Mouse (Mus musculus): ENCODE data around the gene Zeb2. TPM values are rescaled to one million over a fixed set of nuclear protein-coding genes. Genes with fewer than 3 reads are reported as not detected.
A peak's percentile ranks its signal among the peaks of the same experiment; 100 is the strongest.
"Not testable (repeated sequence)": the region's sequence is repeated elsewhere in the genome, so short reads cannot be mapped to it uniquely, and the experiment has no call there.

The Zeb2 gene
- polyA plus RNA-seq, 1 experiment from 2014 or later, result 28.0 TPM

- 6% methylated on average over 9 of the region's 9 CpGs for WGBS
- no peaks in the 10 kb centered on the region for H3K36me3 ChIP-seq
- ATAC-seq (ENCODE audit: insufficient number of reproducible peaks, low FRiP score), result no peak
- peak overlapping the region; percentile 96 for H3K27ac ChIP-seq (ENCODE audit: poor library complexity, severe bottlenecking)
- H3K9me3 ChIP-seq (replicated peaks), result no peaks in the 10 kb centered on the region
- H3K27me3 ChIP-seq (replicated peaks), result no peaks in the 10 kb centered on the region
- peak overlapping the region; percentile 73 for H3K4me3 ChIP-seq
- H3K9ac ChIP-seq, result peak overlapping the region; percentile 93
- H3K4me2 ChIP-seq, result peak overlapping the region; percentile 77
- peaks cover 20% of the 10 kb centered on the region for H3K4me1 ChIP-seq (replicated peaks)
Observed at GRCm38 (mm10) chr2:45112021-45112747, 5.0 kb downstream of the Zeb2 start.

- not testable (repeated sequence) for H3K36me3 ChIP-seq; H3K9me3 ChIP-seq (replicated peaks); ATAC-seq (ENCODE audit: insufficient number of reproducible peaks, low FRiP score); H3K27me3 ChIP-seq (replicated peaks)
- Histone ChIP-seq H3K4me2 (peak overlapping the region; percentile 77), H3K27ac (ENCODE audit: poor library complexity, severe bottlenecking) (peak overlapping the region; percentile 96), H3K4me1 (replicated peaks) (peaks cover 24% of the 10 kb centered on the region), H3K9ac (peak overlapping the region; percentile 93), H3K4me3 (peak overlapping the region; percentile 73)
- whole genome bisulfite sequencing, result 5% methylated on average over 3 of the region's 3 CpGs
Observed at GRCm38 (mm10) chr2:45111571-45111970, 5.6 kb downstream of the Zeb2 start.

GRCm38 (mm10) chr2:45110757-45111411 is 6.3 kb downstream of the Zeb2 start:
- ATAC-seq (ENCODE audit: insufficient number of reproducible peaks, low FRiP score), result no peak
- Histone ChIP-seq H3K27ac (ENCODE audit: poor library complexity, severe bottlenecking) (peak overlapping the region; percentile 96), H3K9ac (peak overlapping the region; percentile 93), H3K4me1 (replicated peaks) (peaks cover 31% of the 10 kb centered on the region), H3K9me3 (replicated peaks) (no peaks in the 10 kb centered on the region), H3K27me3 (replicated peaks) (no peaks in the 10 kb centered on the region), H3K4me3 (peak overlapping the region; percentile 73), H3K4me2 (peak overlapping the region; percentile 77), H3K36me3 (no peaks in the 10 kb centered on the region)
- under 1% methylated on average over 20 of the region's 20 CpGs for WGBS

GRCm38 (mm10) chr2:45109951-45110756 is 7.0 kb downstream of the Zeb2 start:
- peaks cover 38% of the 10 kb centered on the region for H3K4me1 ChIP-seq (replicated peaks)
- under 1% methylated on average over 54 of the region's 54 CpGs for WGBS
- peak overlapping the region; percentile 77 for H3K4me2 ChIP-seq
- no peaks in the 10 kb centered on the region for H3K9me3 ChIP-seq (replicated peaks)
- H3K27me3 ChIP-seq (replicated peaks), result no peaks in the 10 kb centered on the region
- H3K36me3 ChIP-seq, result no peaks in the 10 kb centered on the region
- H3K4me3 ChIP-seq, result peak overlapping the region; percentile 73
- H3K9ac ChIP-seq, result peak overlapping the region; percentile 93
- peak overlapping the region; percentile 96 for H3K27ac ChIP-seq (ENCODE audit: poor library complexity, severe bottlenecking)
- ATAC-seq (ENCODE audit: insufficient number of reproducible peaks, low FRiP score), result peak; percentile 58

- Histone ChIP-seq H3K4me3 (peak overlapping the region; percentile 73), H3K27me3 (replicated peaks) (no peaks in the 10 kb centered on the region), H3K9me3 (replicated peaks) (no peaks in the 10 kb centered on the region), H3K4me2 (peak overlapping the region; percentile 77), H3K27ac (ENCODE audit: poor library complexity, severe bottlenecking) (peak overlapping the region; percentile 96), H3K9ac (peak overlapping the region; percentile 93), H3K36me3 (no peaks in the 10 kb centered on the region), H3K4me1 (replicated peaks) (peaks cover 43% of the 10 kb centered on the region)
- 0% methylated on average over 68 of the region's 74 CpGs for WGBS
- peak; percentile 48 for ATAC-seq (ENCODE audit: insufficient number of reproducible peaks, low FRiP score)
Observed at GRCm38 (mm10) chr2:45109161-45109950, 7.8 kb downstream of the Zeb2 start.

GRCm38 (mm10) chr2:45108521-45109091 is 8.6 kb downstream of the Zeb2 start:
- whole genome bisulfite sequencing, result 0% methylated on average over 25 of the region's 25 CpGs
- ATAC-seq (ENCODE audit: insufficient number of reproducible peaks, low FRiP score), result peak; percentile 42; the same call in 1 of the 2 replicates

GRCm38 (mm10) chr2:45107555-45107954 is 9.6 kb downstream of the Zeb2 start:
- peak overlapping the region; percentile 77 for H3K4me2 ChIP-seq
- H3K9ac ChIP-seq, result peak overlapping the region; percentile 93; the same call in 1 of the 2 replicates
- H3K4me1 ChIP-seq (replicated peaks), result peaks cover 54% of the 10 kb centered on the region
- H3K9me3 ChIP-seq (replicated peaks), result no peaks in the 10 kb centered on the region
- peak overlapping the region; percentile 73; the same call in 1 of the 2 replicates for H3K4me3 ChIP-seq
- peak overlapping the region; percentile 96; the same call in 1 of the 2 replicates for H3K27ac ChIP-seq (ENCODE audit: poor library complexity, severe bottlenecking)
- H3K27me3 ChIP-seq (replicated peaks), result no peaks in the 10 kb centered on the region
- WGBS, result 37% methylated on average over 2 of the region's 2 CpGs
- ATAC-seq (ENCODE audit: insufficient number of reproducible peaks, low FRiP score), result no peak
- H3K36me3 ChIP-seq, result no peaks in the 10 kb centered on the region

More at GRCm38 (mm10) chr2:45108521-45109091, 8.6 kb downstream of the Zeb2 start:
- no peaks in the 10 kb centered on the region for H3K36me3 ChIP-seq
- H3K4me3 ChIP-seq, result peak overlapping the region; percentile 73
- peak overlapping the region; percentile 93 for H3K9ac ChIP-seq
- peak overlapping the region; percentile 96 for H3K27ac ChIP-seq (ENCODE audit: poor library complexity, severe bottlenecking)
- H3K4me1 ChIP-seq (replicated peaks), result peaks cover 49% of the 10 kb centered on the region
- no peaks in the 10 kb centered on the region for H3K27me3 ChIP-seq (replicated peaks)
- no peaks in the 10 kb centered on the region for H3K9me3 ChIP-seq (replicated peaks)
- peak overlapping the region; percentile 77 for H3K4me2 ChIP-seq

GRCm38 (mm10) chr2:45105922-45106851 is 11.0 kb downstream of the Zeb2 start:
- H3K4me3 ChIP-seq, result no peak overlapping the region
- peak overlapping the region; percentile 56 for H3K4me2 ChIP-seq
- ATAC-seq (ENCODE audit: insufficient number of reproducible peaks, low FRiP score), result no peak
- H3K9me3 ChIP-seq (replicated peaks), result no peaks in the 10 kb centered on the region
- peak overlapping the region; percentile 84 for H3K27ac ChIP-seq (ENCODE audit: poor library complexity, severe bottlenecking)
- 36% methylated on average over 7 of the region's 7 CpGs for WGBS
- H3K27me3 ChIP-seq (replicated peaks), result no peaks in the 10 kb centered on the region
- peaks cover 63% of the 10 kb centered on the region for H3K4me1 ChIP-seq (replicated peaks)
- H3K36me3 ChIP-seq, result no peaks in the 10 kb centered on the region
- peak overlapping the region; percentile 63 for H3K9ac ChIP-seq

GRCm38 (mm10) chr2:45105281-45105721 is 11.9 kb downstream of the Zeb2 start:
- Histone ChIP-seq H3K9me3 (replicated peaks) (no peaks in the 10 kb centered on the region), H3K36me3 (no peaks in the 10 kb centered on the region), H3K4me1 (replicated peaks) (peaks cover 71% of the 10 kb centered on the region), H3K27ac (ENCODE audit: poor library complexity, severe bottlenecking) (peak overlapping the region; percentile 25; the same call in 1 of the 2 replicates), H3K27me3 (replicated peaks) (no peaks in the 10 kb centered on the region), H3K4me3 (no peak overlapping the region), H3K4me2 (peak overlapping the region; percentile 56), H3K9ac (peak overlapping the region; percentile 25; the same call in 1 of the 2 replicates)
- no peak for ATAC-seq (ENCODE audit: insufficient number of reproducible peaks, low FRiP score)
- 63% methylated on average over 6 of the region's 6 CpGs for WGBS
